Mouse (Mus musculus) lung, embryonic 15.5 days (tissue): ENCODE results near the gene Relch. TPM values are rescaled to one million over a fixed set of nuclear protein-coding genes. Genes with fewer than 3 reads are reported as not detected.

Experiments used
- ATAC-seq: fragments of 200-750 bp; cut with Nextera tagmentation; 2 replicates; pipeline ENCODE4 v1.8.0; 2017; ENCODE audit warnings: moderate number of reproducible peaks, borderline replicate concordance; ENCODE audit not compliant: low FRiP score, low TSS enrichment; ENCODE audit errors: extremely low read depth
- H3K27ac ChIP-seq: fragments of 300-500 bp; sonication (generic); 2 replicates; pipeline ENCODE4 v1.5.1; 2015; ENCODE audit warnings: moderate library complexity, mild to moderate bottlenecking, inconsistent platforms
- H3K27me3 ChIP-seq: fragments of 300-500 bp; sonication (generic); 2 replicates; pipeline ENCODE4 v1.6.1; 2015; ENCODE audit warnings: inconsistent platforms
- H3K36me3 ChIP-seq: fragments of 300-500 bp; sonication (generic); 2 replicates; pipeline ENCODE4 v1.6.1; 2015; ENCODE audit warnings: inconsistent platforms
- H3K4me1 ChIP-seq: fragments of 300-500 bp; sonication (generic); 2 replicates; pipeline ENCODE4 v1.6.1; 2015; ENCODE audit warnings: inconsistent platforms
- H3K4me2 ChIP-seq: fragments of 300-500 bp; sonication (generic); 2 replicates; pipeline ENCODE4 v1.6.1; 2015; ENCODE audit warnings: inconsistent platforms, mild to moderate bottlenecking, moderate library complexity
- H3K4me3 ChIP-seq: fragments of 300-500 bp; sonication (generic); 2 replicates; pipeline ENCODE4 v1.5.1; 2015; ENCODE audit warnings: mild to moderate bottlenecking, inconsistent platforms
- H3K9ac ChIP-seq: fragments of 300-500 bp; sonication (generic); 2 replicates; pipeline ENCODE4 v1.6.1; 2015; ENCODE audit warnings: inconsistent platforms
- H3K9me3 ChIP-seq: fragments of 300-500 bp; sonication (generic); 2 replicates; pipeline ENCODE4 v1.6.1; 2016; ENCODE audit warnings: inconsistent platforms
- WGBS: fragments of 180-500 bp; shearing (Covaris S2); methylation state at CpG from one replicate; pipeline ENCODE4 v1.1.7; 2015; 5-methylcytosine and 5-hydroxymethylcytosine counted together
- polyA plus RNA-seq: library from polyadenylated mRNA; unstranded; fragments of >200 nt; fragmentation: Nextera tagmentation; extraction: Ambion mirVana; gene quantifications from 2 replicates; pipeline ENCODE4 v1.2.1, GENCODE M21; 2015

Gene Relch
- polyA plus RNA-seq, 1 experiment from 2014 or later: 24.0 TPM

GRCm38 (mm10) chr1:105780457-105781364 is 117.0 kb downstream of the Relch start, which contains the start of gene Tnfrsf11a:
TSS of gene Tnfrsf11a (plus strand) at chr1:105780718.
- peaks cover 24% of the 10 kb centered on the region for H3K4me1 ChIP-seq
- peak within 1 kb of the TSS; percentile 39 for H3K9ac ChIP-seq
- H3K9me3 ChIP-seq: no peaks in the 10 kb centered on the region
- H3K4me3 ChIP-seq: peak within 1 kb of the TSS; percentile 55
- H3K36me3 ChIP-seq: no peaks in the 10 kb centered on the region
- ATAC-seq: peak; percentile 72; the same call in 1 of the 2 replicates
- H3K27ac ChIP-seq: no peak within 1 kb of the TSS
- WGBS: 3% methylated on average over 57 of the region's 77 CpGs
- H3K27me3 ChIP-seq: peaks cover 18% of the 10 kb centered on the region
- H3K4me2 ChIP-seq: peak within 1 kb of the TSS; percentile 92

GRCm38 (mm10) chr1:105781391-105782146 is 117.9 kb downstream of the Relch start:
- WGBS: 40% methylated on average over 12 of the region's 12 CpGs
- peaks cover 18% of the 10 kb centered on the region for H3K27me3 ChIP-seq

GRCm38 (mm10) chr1:105784257-105785016 is 120.8 kb downstream of the Relch start:
- H3K27me3 ChIP-seq: peaks cover 18% of the 10 kb centered on the region
- no peaks in the 10 kb centered on the region for H3K36me3 ChIP-seq
- no peaks in the 10 kb centered on the region for H3K9me3 ChIP-seq
- peak overlapping the region; percentile 65 for H3K27ac ChIP-seq
- no peak for ATAC-seq
- H3K4me2 ChIP-seq: peak overlapping the region; percentile 18; the same call in 1 of the 2 replicates
- WGBS: 54% methylated on average over 5 of the region's 5 CpGs
- peaks cover 42% of the 10 kb centered on the region for H3K4me1 ChIP-seq
- H3K4me3 ChIP-seq: no peak overlapping the region
- no peak overlapping the region for H3K9ac ChIP-seq

More at GRCm38 (mm10) chr1:105781391-105782146, 117.9 kb downstream of the Relch start:
- Histone ChIP-seq H3K4me2 (peak overlapping the region; percentile 92), H3K36me3 (no peaks in the 10 kb centered on the region), H3K9me3 (no peaks in the 10 kb centered on the region), H3K4me1 (peaks cover 33% of the 10 kb centered on the region), H3K4me3 (peak overlapping the region; percentile 55), H3K9ac (no peak overlapping the region), H3K27ac (no peak overlapping the region)
- ATAC-seq: no peak

GRCm38 (mm10) chr1:105785146-105785545 is 121.5 kb downstream of the Relch start:
- Histone ChIP-seq H3K9me3 (no peaks in the 10 kb centered on the region), H3K9ac (no peak overlapping the region), H3K36me3 (no peaks in the 10 kb centered on the region), H3K4me3 (no peak overlapping the region), H3K27me3 (peaks cover 13% of the 10 kb centered on the region), H3K27ac (peak overlapping the region; percentile 65), H3K4me1 (peaks cover 40% of the 10 kb centered on the region), H3K4me2 (peak overlapping the region; percentile 18; the same call in 1 of the 2 replicates)
- ATAC-seq: no peak
- WGBS: 39% methylated on average over 4 of the region's 4 CpGs

GRCm38 (mm10) chr1:105786731-105787357 is 123.2 kb downstream of the Relch start:
- Histone ChIP-seq H3K4me3 (no peak overlapping the region), H3K27me3 (no peaks in the 10 kb centered on the region), H3K27ac (peak overlapping the region; percentile 67), H3K4me2 (no peak overlapping the region), H3K9me3 (no peaks in the 10 kb centered on the region), H3K36me3 (no peaks in the 10 kb centered on the region), H3K4me1 (peaks cover 35% of the 10 kb centered on the region), H3K9ac (no peak overlapping the region)
- ATAC-seq: no peak
- 38% methylated on average over 6 of the region's 6 CpGs for WGBS

- Histone ChIP-seq H3K4me1 (peaks cover 24% of the 10 kb centered on the region), H3K36me3 (no peaks in the 10 kb centered on the region), H3K4me3 (no peak overlapping the region), H3K27me3 (no peaks in the 10 kb centered on the region), H3K9ac (no peak overlapping the region), H3K9me3 (no peaks in the 10 kb centered on the region), H3K4me2 (no peak overlapping the region), H3K27ac (no peak overlapping the region)
- no peak for ATAC-seq
- WGBS: 74% methylated on average over 3 of the region's 3 CpGs
These were observed 126.4 kb downstream of the Relch start for GRCm38 (mm10) chr1:105790103-105790502.

GRCm38 (mm10) chr1:105794670-105795069 is 131.0 kb downstream of the Relch start:
- no peak for ATAC-seq
- Histone ChIP-seq H3K4me2 (no peak overlapping the region), H3K36me3 (no peaks in the 10 kb centered on the region), H3K9ac (no peak overlapping the region), H3K9me3 (no peaks in the 10 kb centered on the region), H3K27me3 (no peaks in the 10 kb centered on the region), H3K4me1 (no peaks in the 10 kb centered on the region), H3K4me3 (no peak overlapping the region), H3K27ac (no peak overlapping the region)
- 86% methylated on average over 6 of the region's 6 CpGs for WGBS

- H3K4me1 ChIP-seq: no peaks in the 10 kb centered on the region
- 85% methylated on average over 4 of the region's 4 CpGs for WGBS
- ATAC-seq: no peak
These were observed 132.0 kb downstream of the Relch start for GRCm38 (mm10) chr1:105795705-105796104.

GRCm38 (mm10) chr1:105800570-105800969 is 136.9 kb downstream of the Relch start:
- Histone ChIP-seq H3K4me1 (no peaks in the 10 kb centered on the region), H3K9ac (no peak overlapping the region), H3K27me3 (no peaks in the 10 kb centered on the region), H3K36me3 (no peaks in the 10 kb centered on the region), H3K4me3 (no peak overlapping the region), H3K4me2 (no peak overlapping the region), H3K27ac (no peak overlapping the region), H3K9me3 (no peaks in the 10 kb centered on the region)
- WGBS: 83% methylated on average over 6 of the region's 6 CpGs
- no peak for ATAC-seq

More at GRCm38 (mm10) chr1:105795705-105796104, 132.0 kb downstream of the Relch start:
- no peak overlapping the region for H3K4me3 ChIP-seq
- no peak overlapping the region for H3K9ac ChIP-seq
- H3K36me3 ChIP-seq: no peaks in the 10 kb centered on the region
- H3K9me3 ChIP-seq: no peaks in the 10 kb centered on the region
- H3K4me2 ChIP-seq: no peak overlapping the region
- no peak overlapping the region for H3K27ac ChIP-seq
- H3K27me3 ChIP-seq: no peaks in the 10 kb centered on the region

- H3K4me2 ChIP-seq: no peak overlapping the region
- no peak overlapping the region for H3K4me3 ChIP-seq
- no peaks in the 10 kb centered on the region for H3K9me3 ChIP-seq
- H3K36me3 ChIP-seq: no peaks in the 10 kb centered on the region
- no peak for ATAC-seq
- no peak overlapping the region for H3K9ac ChIP-seq
- H3K27me3 ChIP-seq: no peaks in the 10 kb centered on the region
- no peaks in the 10 kb centered on the region for H3K4me1 ChIP-seq
- H3K27ac ChIP-seq: no peak overlapping the region
These were observed 137.6 kb downstream of the Relch start for GRCm38 (mm10) chr1:105801252-105801651.

- no peaks in the 10 kb centered on the region for H3K36me3 ChIP-seq
- H3K9me3 ChIP-seq: no peaks in the 10 kb centered on the region
- no peak for ATAC-seq
- no peaks in the 10 kb centered on the region for H3K27me3 ChIP-seq
- H3K4me2 ChIP-seq: no peak overlapping the region
- no peak overlapping the region for H3K9ac ChIP-seq
- 39% methylated on average over 6 of the region's 6 CpGs for WGBS
- no peak overlapping the region for H3K4me3 ChIP-seq
- no peaks in the 10 kb centered on the region for H3K4me1 ChIP-seq
- H3K27ac ChIP-seq: no peak overlapping the region
These were observed 139.3 kb downstream of the Relch start for GRCm38 (mm10) chr1:105802941-105803340.
